Mouse (Mus musculus) adrenal gland, postnatal 4 days (tissue): ENCODE data around the gene Gm10322. TPM values are rescaled to one million over a fixed set of nuclear protein-coding genes. Genes with fewer than 3 reads are reported as not detected.

Source experiments
- DNase-seq, 2 experiments: peaks; one replicate each; pipeline ENCODE4 v3.0.0; 2021 to 2022; ENCODE audit warnings: low spot score in 2 of 2, mixed read lengths in 2 of 2
- total RNA-seq, 2 experiments: library from RNA; stranded (reverse); gene quantifications; 2 replicates each; pipeline ENCODE4 v1.2.3; 2021

The Gm10322 gene
- total RNA-seq, 2 experiments from 2014 or later, result not detected

GRCm38 (mm10) chr10:59600516-59600915 lies 15.3 kb upstream of the Gm10322 start:
- no peak for DNase-seq

- no peak for DNase-seq
These were observed 13.8 kb upstream of the Gm10322 start for GRCm38 (mm10) chr10:59602043-59602442.

- DNase-seq, result no peak
These were observed 13.0 kb upstream of the Gm10322 start for GRCm38 (mm10) chr10:59602891-59603290.

- no peak for DNase-seq
These were observed 12.0 kb upstream of the Gm10322 start for GRCm38 (mm10) chr10:59603843-59604242.

- DNase-seq, result no peak
These were observed 10.9 kb upstream of the Gm10322 start for GRCm38 (mm10) chr10:59604879-59605464.

- DNase-seq, result no peak
These were observed 2.6 kb upstream of the Gm10322 start for GRCm38 (mm10) chr10:59613276-59613675.

- DNase-seq, result no peak
These were observed 1.7 kb upstream of the Gm10322 start for GRCm38 (mm10) chr10:59614141-59614540.

GRCm38 (mm10) chr10:59615411-59615810 lies 452 bp upstream of the Gm10322 start:
- no peak for DNase-seq

- peak; percentile 79 to 89 for DNase-seq
These were observed 659 bp downstream of the Gm10322 start, which contains the start of gene Mcu for GRCm38 (mm10) chr10:59616522-59616921. Mcu (minus strand) TSS chr10:59616692.

- no peak for DNase-seq
These were observed 1.9 kb downstream of the Gm10322 start for GRCm38 (mm10) chr10:59617776-59618175.

- DNase-seq, result no peak
These were observed 5.5 kb downstream of the Gm10322 start for GRCm38 (mm10) chr10:59621355-59621754.

- DNase-seq, result no peak
These were observed 7.6 kb downstream of the Gm10322 start for GRCm38 (mm10) chr10:59623496-59623895.

- DNase-seq, result no peak
These were observed 13.0 kb downstream of the Gm10322 start for GRCm38 (mm10) chr10:59628641-59629505.

- DNase-seq, result no peak
These were observed 13.6 kb downstream of the Gm10322 start for GRCm38 (mm10) chr10:59629506-59629782.

- DNase-seq, result no peak
These were observed 20.2 kb downstream of the Gm10322 start for GRCm38 (mm10) chr10:59636048-59636447.

GRCm38 (mm10) chr10:59636751-59637533 lies 21.1 kb downstream of the Gm10322 start:
- DNase-seq, result no peak

- DNase-seq, result no peak
These were observed 21.8 kb downstream of the Gm10322 start for GRCm38 (mm10) chr10:59637596-59638124.

GRCm38 (mm10) chr10:59638576-59638975 lies 22.7 kb downstream of the Gm10322 start:
- no peak for DNase-seq

GRCm38 (mm10) chr10:59642659-59643377 lies 27.0 kb downstream of the Gm10322 start:
- DNase-seq, result no peak

GRCm38 (mm10) chr10:59643645-59644044 lies 27.8 kb downstream of the Gm10322 start:
- DNase-seq, result no peak

GRCm38 (mm10) chr10:59644710-59645109 lies 28.8 kb downstream of the Gm10322 start:
- no peak for DNase-seq
